Comparison of ENCODE assay signal across 8 mouse cellular contexts in genomic region chr5:30867712-30868111, GRCm38 (mm10). TPM values are rescaled to one million over a fixed set of nuclear protein-coding genes. Genes with fewer than 3 reads are reported as not detected.
A peak's percentile ranks its signal among the peaks of the same experiment; 100 is the strongest.
DNase-seq lines count a peak whose midpoint lies in the region; ATAC-seq lines count a peak whose summit lies in the region.

Gene Tmem214 (plus strand): TSS chr5:30868012.

- peak within 1 kb of the TSS; percentile 93 for H3K9ac ChIP-seq in kidney, embryonic 16.5 days (replicated peaks; ENCODE audit: low read length)
- no peak within 1 kb of the TSS for H3K9ac ChIP-seq in midbrain, embryonic 13.5 days (replicated peaks)

- peaks cover 15% of the 10 kb centered on the region for H3K4me1 ChIP-seq in kidney, embryonic 16.5 days (ENCODE audit: insufficient read depth, low read length)
- peaks cover 21% of the 10 kb centered on the region for H3K4me1 ChIP-seq in midbrain, embryonic 13.5 days (replicated peaks)

- H3K4me3 ChIP-seq in kidney, embryonic 16.5 days (ENCODE audit: low read length) = no peak within 1 kb of the TSS
- H3K4me3 ChIP-seq in midbrain, embryonic 13.5 days (replicated peaks) = peak within 1 kb of the TSS; percentile 88; the same call in 1 of the 2 replicates

- DNase-seq in kidney, postnatal 10 days = no peak
- DNase-seq in adrenal gland, postnatal 36 days = no peak
- no peak for DNase-seq in gonadal fat pad, adult 2 months (ENCODE audit: low read depth)
- no peak for DNase-seq in layer of hippocampus, postnatal 10 days (ENCODE audit: low spot score in 2 of 2)
- DNase-seq in embryo, embryonic 10.5 days (ENCODE audit: low spot score) = no peak
- DNase-seq in thymus, postnatal 14 days = no peak

- peak within 1 kb of the TSS; percentile 71 for H3K4me2 ChIP-seq in kidney, embryonic 16.5 days (replicated peaks; ENCODE audit: low read depth, low read length)
- H3K4me2 ChIP-seq in midbrain, embryonic 13.5 days (replicated peaks) = peak within 1 kb of the TSS; percentile 80; the same call in 1 of the 2 replicates

- peaks cover 18% of the 10 kb centered on the region for H3K36me3 ChIP-seq in kidney, embryonic 16.5 days (ENCODE audit: insufficient read depth, low read length)
- H3K36me3 ChIP-seq in midbrain, embryonic 13.5 days = peaks cover 65% of the 10 kb centered on the region

- ATAC-seq in kidney, embryonic 16.5 days (ENCODE audit: low FRiP score, low TSS enrichment) = no peak
- ATAC-seq in midbrain, embryonic 13.5 days = no peak

- WGBS in kidney, embryonic 16.5 days = 93% methylated on average over 3 of the region's 3 CpGs
- WGBS in midbrain, embryonic 13.5 days = 97% methylated on average over 3 of the region's 3 CpGs

- peak within 1 kb of the TSS; percentile 4; the same call in 1 of the 2 replicates for H3K27ac ChIP-seq in kidney, embryonic 16.5 days (ENCODE audit: low read length)
- no peak within 1 kb of the TSS for H3K27ac ChIP-seq in midbrain, embryonic 13.5 days

- no peaks in the 10 kb centered on the region for H3K27me3 ChIP-seq in kidney, embryonic 16.5 days (ENCODE audit: insufficient read depth, low read length)
- no peaks in the 10 kb centered on the region for H3K27me3 ChIP-seq in midbrain, embryonic 13.5 days

- H3K9me3 ChIP-seq in kidney, embryonic 16.5 days (ENCODE audit: low read length) = no peaks in the 10 kb centered on the region
- H3K9me3 ChIP-seq in midbrain, embryonic 13.5 days = no peaks in the 10 kb centered on the region

RNA-seq across cellular contexts. Expression of gene Tmem214, which starts in this region (rescaled TPM):
- 96.8 and 98.3 TPM in 2 replicates for polyA plus RNA-seq in kidney, embryonic 16.5 days (2015; fragmentation: Nextera tagmentation; extraction: Ambion mirVana)
- 10 to 100 TPM; 49.6 to 55.0 TPM for total RNA-seq in adrenal gland, postnatal 36 days (2021)
- polyA plus RNA-seq in gonadal fat pad, adult 2 months (2012; rRNA removed) = 82.4 and 97.4 TPM in 2 replicates
- total RNA-seq in layer of hippocampus, postnatal 10 days (2021) = 10 to 100 TPM; 64.5 to 66.9 TPM
- 57.7 and 59.7 TPM in 2 replicates for polyA plus RNA-seq in midbrain, embryonic 13.5 days (2015; fragmentation: Nextera tagmentation; extraction: Ambion mirVana)
